Mouse (Mus musculus) intestine, embryonic 16.5 days (tissue): Measurements from ENCODE around the gene Inmt. TPM values are rescaled to one million over a fixed set of nuclear protein-coding genes. Genes with fewer than 3 reads are reported as not detected.

Experiments used
- ATAC-seq: fragments of 200-750 bp; cut with Nextera tagmentation; 2 replicates; pipeline ENCODE4 v1.8.0; 2017; ENCODE audit warnings: moderate TSS enrichment, moderate library complexity
- H3K27ac ChIP-seq: fragments of 300-500 bp; sonication (generic); 2 replicates; pipeline ENCODE4 v1.5.1; 2014; ENCODE audit warnings: mild to moderate bottlenecking, low read length
- H3K27me3 ChIP-seq: fragments of 300-500 bp; sonication (generic); replicated peaks from 2 replicates; pipeline ENCODE4 v1.6.1; 2014; ENCODE audit warnings: low read length, control low read depth, mixed read lengths; ENCODE audit not compliant: control insufficient read depth, insufficient read depth
- H3K36me3 ChIP-seq: fragments of 300-500 bp; sonication (generic); 2 replicates; pipeline ENCODE4 v1.6.1; 2014; ENCODE audit warnings: low read length, control low read depth; ENCODE audit not compliant: control insufficient read depth, insufficient read depth
- H3K4me1 ChIP-seq: fragments of 300-500 bp; sonication (generic); 2 replicates; pipeline ENCODE4 v1.6.1; 2014; ENCODE audit warnings: low read length, control low read depth, mixed read lengths; ENCODE audit not compliant: control insufficient read depth, insufficient read depth
- H3K4me2 ChIP-seq: fragments of 300-500 bp; sonication (generic); 2 replicates; pipeline ENCODE4 v1.6.1; 2014; ENCODE audit warnings: low read depth, low read length, control low read depth
- H3K4me3 ChIP-seq: fragments of 300-500 bp; sonication (generic); 2 replicates; pipeline ENCODE4 v1.5.1; 2014; ENCODE audit warnings: mild to moderate bottlenecking, low read length
- H3K9ac ChIP-seq: fragments of 300-500 bp; sonication (generic); 2 replicates; pipeline ENCODE4 v1.6.1; 2014; ENCODE audit warnings: low read depth, low read length
- H3K9me3 ChIP-seq: fragments of 300-500 bp; sonication (generic); 2 replicates; pipeline ENCODE4 v1.6.1; 2016; ENCODE audit warnings: low read length, control low read depth; ENCODE audit not compliant: control insufficient read depth
- WGBS: fragments of 180-500 bp; shearing (Covaris S2); extraction: QIAGEN DNeasy Blood & Tissue Kit; methylation state at CpG from one replicate; pipeline ENCODE4 v1.1.7; 2014; 5-methylcytosine and 5-hydroxymethylcytosine counted together
- polyA plus RNA-seq: library from polyadenylated mRNA; unstranded; fragments of >200 nt; fragmentation: Nextera tagmentation; extraction: Ambion mirVana; gene quantifications from 2 replicates; pipeline ENCODE4 v1.2.1, GENCODE M21; 2015

Gene Inmt
- polyA plus RNA-seq, 1 experiment from 2014 or later: 0.33 TPM

DNA sequence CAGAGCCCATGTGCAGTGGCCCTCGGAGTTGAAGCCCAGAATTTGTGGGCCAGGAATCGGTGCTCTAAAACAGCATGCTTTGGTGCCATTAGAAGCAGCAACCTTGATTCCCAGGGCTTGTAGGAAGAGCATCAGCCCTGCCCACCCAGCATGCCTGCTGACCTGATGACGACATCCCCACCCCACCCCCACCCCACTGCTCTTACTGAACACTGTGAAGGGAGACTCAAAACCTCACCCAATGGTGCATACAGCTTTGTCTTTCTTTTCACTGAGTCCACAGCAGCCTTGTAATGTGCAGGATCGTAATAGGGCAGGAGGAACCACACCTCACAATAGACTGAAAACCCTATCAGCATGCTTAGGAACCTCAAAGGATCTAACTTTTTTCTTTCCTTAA lies 28.7 kb downstream of the Inmt start:
- no peak overlapping the region for H3K4me2 ChIP-seq
- no peaks in the 10 kb centered on the region for H3K27me3 ChIP-seq
- no peak for ATAC-seq
- no peaks in the 10 kb centered on the region for H3K36me3 ChIP-seq
- H3K27ac ChIP-seq: no peak overlapping the region
- 46% methylated on average over 4 of the region's 4 CpGs for WGBS
- H3K9ac ChIP-seq: no peak overlapping the region
- H3K4me1 ChIP-seq: no peaks in the 10 kb centered on the region
- no peaks in the 10 kb centered on the region; the same call in 1 of the 2 replicates for H3K9me3 ChIP-seq
- H3K4me3 ChIP-seq: no peak overlapping the region

DNA sequence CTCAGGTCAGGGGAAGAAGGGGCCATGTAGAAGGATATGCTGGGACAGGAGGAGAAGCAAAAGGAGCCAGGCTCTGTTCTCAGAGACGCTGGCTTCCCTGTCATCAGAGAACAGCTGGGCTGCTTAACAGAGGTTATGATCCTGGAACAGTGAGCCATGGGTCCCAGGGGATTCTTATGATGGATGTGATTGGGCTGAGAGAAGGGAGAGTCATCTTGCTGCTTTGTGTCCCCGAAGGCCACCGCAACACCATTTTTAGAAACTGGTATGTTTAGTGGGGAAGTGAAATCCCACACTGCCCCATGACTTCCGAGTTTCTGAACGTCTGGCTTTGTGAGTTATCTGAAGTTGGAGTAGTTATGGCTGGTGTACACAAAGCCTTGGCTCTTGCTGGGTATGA lies 29.6 kb downstream of the Inmt start:
- Histone ChIP-seq H3K4me1 (no peaks in the 10 kb centered on the region), H3K27me3 (no peaks in the 10 kb centered on the region), H3K9ac (no peak overlapping the region), H3K4me2 (no peak overlapping the region), H3K4me3 (no peak overlapping the region), H3K9me3 (no peaks in the 10 kb centered on the region; the same call in 1 of the 2 replicates), H3K27ac (no peak overlapping the region), H3K36me3 (no peaks in the 10 kb centered on the region)
- no peak for ATAC-seq
- 74% methylated on average over 5 of the region's 5 CpGs for WGBS

DNA sequence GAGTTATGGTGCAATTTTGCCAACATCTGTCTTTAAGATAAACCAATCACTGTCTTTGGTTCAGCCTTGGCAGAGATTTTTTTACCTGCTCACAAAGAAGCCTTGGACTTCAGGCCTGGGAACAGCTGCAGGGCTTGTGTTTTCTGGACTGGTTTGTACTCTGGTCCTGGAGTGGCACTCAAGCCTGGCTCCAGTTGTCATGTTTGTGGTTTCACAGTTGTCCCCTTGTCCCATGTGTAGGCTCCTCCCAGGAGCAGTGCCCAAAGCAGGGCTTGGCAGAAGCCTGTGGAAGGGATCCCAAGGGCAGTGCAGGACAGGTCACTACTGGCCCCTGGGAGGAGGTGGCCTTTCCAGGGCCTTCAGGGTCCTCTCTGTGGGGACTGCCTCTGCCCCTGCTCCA lies 36.5 kb downstream of the Inmt start:
- H3K27ac ChIP-seq: no peak overlapping the region
- H3K4me1 ChIP-seq: no peaks in the 10 kb centered on the region
- ATAC-seq: no peak
- H3K4me2 ChIP-seq: no peak overlapping the region
- no peaks in the 10 kb centered on the region for H3K27me3 ChIP-seq
- no peak overlapping the region for H3K4me3 ChIP-seq
- no peaks in the 10 kb centered on the region for H3K36me3 ChIP-seq
- no peak overlapping the region for H3K9ac ChIP-seq
- H3K9me3 ChIP-seq: no peaks in the 10 kb centered on the region

DNA sequence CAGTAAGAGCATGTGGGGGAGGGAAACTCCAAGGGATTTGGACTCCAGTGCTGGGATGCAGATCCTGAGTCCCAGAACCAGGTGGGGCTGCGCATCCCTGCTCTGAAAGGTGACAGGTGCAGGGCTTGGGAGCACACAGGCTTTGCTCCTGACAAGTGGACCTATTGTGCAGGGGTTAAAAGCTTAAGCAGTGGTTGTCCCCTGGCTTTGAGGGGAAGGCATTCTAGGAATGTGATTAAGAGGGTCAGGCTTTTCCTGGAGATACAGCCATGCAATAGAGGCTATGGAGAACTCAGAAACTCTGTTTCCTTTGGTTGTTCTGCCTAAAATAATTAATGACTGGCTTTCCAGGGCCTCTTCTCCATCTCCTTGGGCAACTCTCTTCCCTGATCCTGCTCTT lies 41.4 kb downstream of the Inmt start:
- Histone ChIP-seq H3K4me2 (no peak overlapping the region), H3K4me1 (no peaks in the 10 kb centered on the region), H3K9me3 (no peaks in the 10 kb centered on the region), H3K9ac (no peak overlapping the region), H3K4me3 (no peak overlapping the region), H3K27me3 (no peaks in the 10 kb centered on the region), H3K27ac (no peak overlapping the region), H3K36me3 (no peaks in the 10 kb centered on the region)
- ATAC-seq: no peak
- WGBS: 61% methylated on average over 1 of the region's 1 CpGs

DNA sequence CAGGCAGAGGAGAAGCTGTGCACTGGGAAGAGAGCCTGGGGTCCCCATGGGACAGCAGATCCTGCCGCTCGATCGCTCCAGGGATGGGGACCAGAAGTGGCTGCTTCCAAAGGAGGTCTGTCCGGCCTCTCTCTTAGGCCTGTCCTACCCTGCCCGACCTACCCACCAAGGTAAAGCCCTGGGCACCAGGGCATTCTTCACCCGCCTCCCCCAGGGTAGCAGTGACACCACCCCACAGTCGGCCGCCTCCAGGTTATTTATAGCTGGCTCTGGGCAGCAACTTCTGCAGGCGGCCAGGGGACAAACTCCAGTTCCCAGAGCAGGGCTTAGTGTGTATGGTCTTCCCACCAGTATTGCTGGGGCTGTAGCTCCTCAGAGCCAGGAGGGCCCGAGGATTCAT lies 42.0 kb downstream of the Inmt start, which contains the start of gene Crhr2:
Gene Crhr2, minus strand, starts transcription at position 223 of the 400 bp plus-strand sequence.
- Histone ChIP-seq H3K27me3 (no peaks in the 10 kb centered on the region), H3K9ac (no peak within 1 kb of the TSS), H3K4me1 (no peaks in the 10 kb centered on the region), H3K9me3 (no peaks in the 10 kb centered on the region), H3K27ac (no peak within 1 kb of the TSS), H3K4me3 (no peak within 1 kb of the TSS), H3K36me3 (no peaks in the 10 kb centered on the region), H3K4me2 (no peak within 1 kb of the TSS)
- 63% methylated on average over 10 of the region's 10 CpGs for WGBS
- no peak for ATAC-seq

DNA sequence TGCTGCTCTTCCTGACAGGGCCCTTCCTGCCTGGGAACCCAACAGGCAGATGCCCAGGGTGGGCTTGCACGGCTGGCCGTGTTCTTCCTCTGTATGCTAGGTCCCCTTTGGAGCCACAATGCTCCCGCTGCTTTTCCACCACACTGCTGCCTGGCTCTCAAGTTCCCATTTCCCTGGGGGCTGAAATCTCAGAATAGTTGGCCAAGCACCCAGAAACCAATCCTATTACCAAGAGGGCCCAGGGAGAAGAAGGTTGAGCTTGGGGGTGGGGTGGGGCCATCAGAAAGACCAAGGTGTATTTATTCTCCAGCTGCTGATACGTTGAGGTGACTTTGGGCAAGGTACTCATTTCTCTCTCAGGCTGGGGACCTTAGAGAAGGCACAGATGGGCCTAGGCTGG lies 43.5 kb downstream of the Inmt start:
- no peak overlapping the region for H3K4me3 ChIP-seq
- no peak overlapping the region for H3K27ac ChIP-seq
- no peak overlapping the region for H3K9ac ChIP-seq
- H3K36me3 ChIP-seq: no peaks in the 10 kb centered on the region
- H3K27me3 ChIP-seq: no peaks in the 10 kb centered on the region
- H3K4me2 ChIP-seq: no peak overlapping the region
- 80% methylated on average over 4 of the region's 4 CpGs for WGBS
- no peaks in the 10 kb centered on the region for H3K9me3 ChIP-seq
- no peaks in the 10 kb centered on the region for H3K4me1 ChIP-seq
- ATAC-seq: no peak

DNA sequence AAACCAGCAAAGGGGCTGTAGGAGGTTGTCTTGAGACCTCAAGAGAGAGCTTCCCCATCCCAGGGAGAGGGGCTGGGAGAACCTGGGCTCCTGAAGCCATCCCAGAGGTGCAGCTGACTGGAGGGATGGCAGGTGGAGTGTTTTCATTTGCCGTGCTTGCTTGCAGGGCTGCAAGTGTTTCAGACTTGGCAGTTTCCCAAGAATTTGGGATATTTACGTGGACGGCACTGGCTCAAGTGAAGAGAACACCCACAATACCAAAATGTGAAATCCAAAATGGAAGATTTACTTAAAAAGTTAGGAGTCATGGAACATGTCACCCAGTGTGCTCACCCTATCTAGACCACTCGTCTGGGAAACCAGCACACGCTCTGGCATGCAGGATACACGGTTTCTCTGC lies 44.2 kb downstream of the Inmt start:
- no peaks in the 10 kb centered on the region for H3K36me3 ChIP-seq
- no peak overlapping the region for H3K4me3 ChIP-seq
- ATAC-seq: no peak
- no peaks in the 10 kb centered on the region for H3K9me3 ChIP-seq
- no peak overlapping the region for H3K9ac ChIP-seq
- no peaks in the 10 kb centered on the region for H3K4me1 ChIP-seq
- H3K4me2 ChIP-seq: no peak overlapping the region
- 38% methylated on average over 6 of the region's 6 CpGs for WGBS
- H3K27ac ChIP-seq: no peak overlapping the region
- H3K27me3 ChIP-seq: no peaks in the 10 kb centered on the region

DNA sequence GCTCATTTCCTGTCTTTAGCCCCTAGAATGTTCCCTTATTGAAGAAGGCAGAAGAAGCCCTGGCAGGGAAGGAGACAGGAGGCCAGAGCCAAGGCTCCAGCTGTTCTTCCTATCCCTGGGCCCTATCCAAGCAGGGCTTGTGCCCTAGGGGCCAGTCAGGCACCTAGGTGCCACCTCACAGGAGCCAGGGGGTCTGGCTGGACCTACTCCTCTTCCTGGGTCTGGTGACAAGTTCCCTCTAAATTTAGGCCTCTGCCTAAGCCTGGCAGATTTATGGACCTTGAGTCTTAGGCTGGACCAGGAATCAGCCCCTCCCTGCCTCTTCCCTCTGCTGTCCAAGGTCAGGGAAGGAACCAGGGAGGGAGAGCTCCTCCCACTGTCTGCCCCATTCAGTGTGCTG lies 46.5 kb downstream of the Inmt start:
- Histone ChIP-seq H3K9ac (no peak overlapping the region), H3K36me3 (no peaks in the 10 kb centered on the region), H3K27ac (no peak overlapping the region), H3K9me3 (no peaks in the 10 kb centered on the region), H3K4me2 (no peak overlapping the region), H3K27me3 (no peaks in the 10 kb centered on the region), H3K4me3 (no peak overlapping the region), H3K4me1 (no peaks in the 10 kb centered on the region)
- ATAC-seq: no peak

DNA sequence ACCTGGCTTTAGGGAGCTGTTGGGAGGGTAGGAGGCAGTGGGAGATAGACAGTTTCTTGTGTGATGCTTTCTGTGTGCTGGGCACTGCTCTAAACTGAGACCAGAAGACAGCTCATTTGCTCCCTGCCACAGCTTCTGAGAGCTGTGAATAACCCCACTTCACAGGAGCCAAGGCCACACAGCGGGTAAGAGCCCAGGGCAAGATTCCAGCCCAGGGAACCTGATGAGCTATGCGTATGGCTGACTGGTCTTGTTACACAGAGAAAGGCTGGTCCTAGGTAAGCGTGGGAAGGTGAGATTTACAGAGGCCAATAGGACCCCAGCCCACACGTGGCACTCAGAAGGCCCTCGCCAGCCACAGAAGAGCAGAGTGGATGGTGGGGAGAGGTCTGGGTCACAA lies 48.3 kb downstream of the Inmt start:
- Histone ChIP-seq H3K4me3 (no peak overlapping the region), H3K27me3 (no peaks in the 10 kb centered on the region), H3K36me3 (no peaks in the 10 kb centered on the region), H3K9ac (no peak overlapping the region), H3K27ac (no peak overlapping the region), H3K9me3 (no peaks in the 10 kb centered on the region), H3K4me2 (no peak overlapping the region), H3K4me1 (no peaks in the 10 kb centered on the region)
- no peak for ATAC-seq
- WGBS: 85% methylated on average over 5 of the region's 5 CpGs

DNA sequence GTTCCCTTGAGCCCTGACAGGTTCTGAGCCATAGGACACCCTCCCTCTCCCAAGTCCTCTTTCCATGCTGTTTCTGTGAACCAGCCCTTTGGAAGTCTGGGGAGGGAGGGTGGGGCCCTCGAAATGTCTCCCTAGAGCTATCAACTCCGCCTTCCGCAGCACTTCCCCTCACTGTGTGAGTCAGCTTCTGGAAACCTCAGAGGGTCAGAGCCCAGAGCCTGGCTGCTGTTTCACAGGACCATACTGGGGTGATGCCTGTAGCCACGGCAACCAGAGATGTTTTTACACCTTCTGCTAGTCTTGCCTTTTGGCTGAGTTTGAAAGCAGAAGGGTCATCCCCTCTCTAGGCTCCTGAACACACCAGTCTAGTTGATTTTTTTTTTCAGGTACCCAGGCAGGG lies 51.8 kb downstream of the Inmt start:
- ATAC-seq: no peak
- 26% methylated on average over 4 of the region's 4 CpGs for WGBS

More for the DNA sequence above, 51.8 kb downstream of the Inmt start:
- Histone ChIP-seq H3K27me3 (peaks cover 10% of the 10 kb centered on the region), H3K9ac (no peak overlapping the region), H3K36me3 (no peaks in the 10 kb centered on the region), H3K27ac (no peak overlapping the region), H3K4me2 (no peak overlapping the region), H3K4me3 (no peak overlapping the region), H3K4me1 (0 out of 2 replicates have a peak, but pooled peaks cover 1% of the 10 kb centered on the region), H3K9me3 (no peaks in the 10 kb centered on the region)
